Mouse (Mus musculus) CD4-positive, CD25-positive, alpha-beta regulatory T cell, adult 4 months (primary cell): ENCODE data around the gene Tnfrsf25. TPM values are rescaled to one million over a fixed set of nuclear protein-coding genes. Genes with fewer than 3 reads are reported as not detected.

Experiments
- polyA plus RNA-seq, 2 experiments: library from polyadenylated mRNA; unstranded; fragments of 100-300 nt; shearing (Covaris generic); gene quantifications; one replicate each; pipeline ENCODE4 v1.2.1; 2017

Tnfrsf25 gene
- polyA plus RNA-seq, 2 experiments from 2014 or later, result 125 to 170 TPM

Other genes with a start within 250 kb of the Tnfrsf25 start
- 10 to 100 TPM; 25.8 to 42.0 TPM for gene Dnajc11, start 182.2 kb upstream of the Tnfrsf25 start, polyA plus RNA-seq
- gene Thap3, start 126.9 kb upstream of the Tnfrsf25 start, polyA plus RNA-seq, result 100 to 1,000 TPM; 126 to 167 TPM
- 1 to 10 TPM; 1.8 to 5.0 TPM for gene Phf13, start 119.7 kb upstream of the Tnfrsf25 start, polyA plus RNA-seq
- gene Klhl21, start 107.1 kb upstream of the Tnfrsf25 start, polyA plus RNA-seq, result 1 to 10 TPM; 4.0 to 4.4 TPM
- 10 to 100 TPM; 19.9 to 26.7 TPM for gene Zbtb48, start 88.3 kb upstream of the Tnfrsf25 start, polyA plus RNA-seq
- not detected for gene Tas1r1, start 77.4 kb upstream of the Tnfrsf25 start, polyA plus RNA-seq
- gene Nol9, start 76.6 kb upstream of the Tnfrsf25 start, polyA plus RNA-seq, result 10 to 100 TPM; 11.3 to 14.9 TPM
- 1 to 10 TPM; 1.7 to 2.4 TPM for gene Plekhg5, start 43.4 kb upstream of the Tnfrsf25 start, polyA plus RNA-seq
- 1 to 10 TPM; 9.5 to 9.9 TPM for gene Espn, start 36.4 kb downstream of the Tnfrsf25 start, polyA plus RNA-seq
- gene Hes2, start 42.9 kb downstream of the Tnfrsf25 start, polyA plus RNA-seq, result not detected
- 100 to 1,000 TPM; 108 to 145 TPM for gene Acot7, start 62.2 kb downstream of the Tnfrsf25 start, polyA plus RNA-seq
- gene Gpr153, start 158.3 kb downstream of the Tnfrsf25 start, polyA plus RNA-seq, result under 1 TPM in 1 of 2 experiments, not detected in 1; 0.13 TPM
- gene Hes3, start 175.7 kb downstream of the Tnfrsf25 start, polyA plus RNA-seq, result not detected
- gene Icmt, start 181.3 kb downstream of the Tnfrsf25 start, polyA plus RNA-seq, result 1 to 10 TPM; 3.9 to 8.2 TPM
- not detected for gene Rnf207, start 203.1 kb downstream of the Tnfrsf25 start, polyA plus RNA-seq
- 1,000 to 10,000 TPM in 1 of 2 experiments, 100 to 1,000 TPM in 1; 772 to 1,018 TPM for gene Rpl22, start 209.8 kb downstream of the Tnfrsf25 start, polyA plus RNA-seq
- under 1 TPM in 1 of 2 experiments, not detected in 1; 0.40 TPM for gene Chd5, start 222.7 kb downstream of the Tnfrsf25 start, polyA plus RNA-seq